Mouse (Mus musculus) ES-Bruce4 (cell line): ENCODE measurements around the gene Anxa9.
"Not testable (repeated sequence)": the region's sequence is repeated elsewhere in the genome, so short reads cannot be mapped to it uniquely, and the experiment has no call there.

Source experiments
- CTCF ChIP-seq: IDR thresholded peaks from one replicate; pipeline ENCODE4 v1.8.1; 2011; ENCODE audit warnings: low read depth, low read length
- EP300 ChIP-seq: IDR thresholded peaks from 2 replicates; pipeline ENCODE4 v1.6.1; 2011; ENCODE audit warnings: low read depth, low read length; ENCODE audit not compliant: insufficient read depth
- POLR2A ChIP-seq: IDR thresholded peaks from one replicate; pipeline ENCODE4 v1.8.1; 2011; ENCODE audit warnings: low read length; ENCODE audit not compliant: insufficient read depth

- not testable (repeated sequence) for TF ChIP-seq CTCF, POLR2A, EP300
These were observed 49.1 kb upstream of the Anxa9 start for GRCm38 (mm10) chr3:95355911-95356544.
